Mouse (Mus musculus) MEL-GATA-1-ER (cell line): ENCODE data around the gene Zbtb45.

Experiments used
- DNase-seq: peaks from one replicate; pipeline ENCODE4 v3.0.0-alpha.2; 2012; ENCODE audit warnings: low read depth; ENCODE audit errors: extremely low read depth

Gene Zbtb45

DNA sequence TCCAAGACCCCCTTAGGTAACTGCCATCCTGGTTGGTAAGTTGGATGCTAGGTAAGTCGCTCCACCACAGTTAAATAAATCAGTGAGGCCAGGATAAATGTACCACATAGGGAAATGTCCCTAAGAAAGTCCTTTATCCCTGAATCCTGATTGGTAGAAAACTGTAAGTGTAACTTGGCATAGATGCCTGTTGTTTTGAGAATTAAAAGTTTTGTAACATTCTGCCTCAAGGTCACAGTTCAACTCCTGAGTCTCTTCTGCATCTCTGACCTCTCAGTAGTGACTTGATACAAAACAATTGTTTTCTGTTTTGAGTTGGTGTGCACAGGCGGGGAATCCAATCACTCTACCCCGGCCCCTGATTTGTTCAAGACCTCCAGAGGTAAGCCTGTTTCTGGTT, 11.0 kb downstream of the Zbtb45 start, which contains the start of gene Trim28:
TSS of gene Trim28 (plus strand) at position 264 of the 400 bp plus-strand sequence.
- DNase-seq, result no peak

- no peak for DNase-seq
These were observed 11.8 kb downstream of the Zbtb45 start, which contains the start of gene Slc27a5 for GRCm38 (mm10) chr7:12998053-12998452. Slc27a5 (minus strand) TSS chr7:12998192.

DNA sequence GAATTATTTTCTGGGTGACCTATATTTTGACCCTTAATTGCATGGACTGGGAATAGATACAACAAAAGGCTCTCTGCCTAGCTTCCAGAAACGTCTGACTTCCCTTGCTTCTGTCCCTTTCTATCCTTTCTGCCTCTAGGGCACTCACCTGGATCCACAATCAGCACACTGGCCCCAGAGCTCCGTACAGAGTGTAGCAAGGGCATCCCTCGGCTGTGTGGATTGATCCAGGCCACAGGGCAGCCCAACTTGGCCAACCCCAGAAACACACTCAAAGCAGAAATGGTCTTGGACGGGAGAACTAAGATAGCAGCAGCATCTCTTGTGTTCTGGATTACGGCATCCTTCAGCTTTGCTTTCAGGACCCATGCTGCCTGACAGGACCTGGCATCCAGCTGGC, 12.6 kb downstream of the Zbtb45 start:
- no peak for DNase-seq

DNA sequence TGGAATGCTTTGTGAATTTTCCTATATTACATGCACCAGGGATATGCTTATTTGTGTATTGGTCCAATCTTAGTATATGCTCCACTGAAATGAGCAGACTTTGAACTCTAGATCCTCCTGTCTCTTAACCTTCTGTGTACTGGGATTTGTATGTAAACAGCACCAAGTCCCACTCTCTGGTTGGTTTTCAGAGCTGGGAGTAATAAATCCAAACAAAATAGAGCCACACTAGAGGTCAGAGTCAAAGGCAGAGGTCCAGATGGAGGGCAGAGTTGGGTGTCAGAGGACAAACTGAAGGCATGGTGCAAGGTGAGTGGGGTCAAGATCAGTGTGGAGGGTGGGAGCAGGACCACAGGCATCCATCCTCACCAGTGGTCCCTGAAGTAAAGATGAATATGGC, 14.0 kb downstream of the Zbtb45 start:
- DNase-seq, result no peak

GRCm38 (mm10) chr7:12993148-12993547, 16.7 kb downstream of the Zbtb45 start:
- no peak for DNase-seq

DNA sequence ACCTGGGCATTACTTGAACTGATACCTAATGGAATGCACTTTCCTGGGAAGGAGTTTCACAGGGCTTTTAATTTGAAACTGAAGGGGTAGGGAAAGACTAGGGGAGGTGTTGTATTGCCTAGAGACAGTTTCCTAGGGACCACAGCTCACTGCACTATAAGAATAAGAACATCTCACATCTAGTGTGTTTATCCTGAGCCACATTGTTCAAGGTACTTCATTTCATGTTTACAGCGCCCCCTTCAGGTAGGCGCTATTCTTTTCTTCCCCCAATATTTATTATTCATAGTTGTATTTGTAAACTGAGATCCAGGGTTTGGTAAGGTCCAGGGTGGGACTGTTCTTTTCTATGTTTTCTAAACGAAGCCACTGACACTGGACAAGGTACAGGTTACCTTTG, 17.6 kb downstream of the Zbtb45 start:
- peak; percentile 45 for DNase-seq

GRCm38 (mm10) chr7:12987409-12988189, 22.2 kb downstream of the Zbtb45 start:
- no peak for DNase-seq

GRCm38 (mm10) chr7:12986906-12987305, 22.9 kb downstream of the Zbtb45 start:
- DNase-seq, result no peak

DNA sequence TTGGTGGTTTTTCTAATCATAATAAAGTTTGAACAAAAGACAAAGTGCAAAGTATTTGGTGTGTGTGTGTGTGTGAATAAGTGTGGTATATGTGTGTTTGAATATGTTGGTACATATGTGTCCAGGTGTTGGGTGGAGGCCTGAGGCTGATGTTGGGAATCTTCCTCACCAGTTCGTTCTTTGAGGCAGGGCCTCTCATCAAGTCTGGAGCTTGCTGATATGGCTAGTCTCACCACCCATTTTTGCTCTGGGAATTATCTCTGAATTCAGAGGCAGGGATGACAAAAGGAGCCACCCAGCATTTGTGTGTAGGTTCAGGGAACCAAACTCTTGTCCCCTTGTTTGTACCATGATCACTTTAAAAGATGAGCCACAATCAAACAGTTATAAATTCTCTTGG, 24.1 kb downstream of the Zbtb45 start:
- no peak for DNase-seq

DNA sequence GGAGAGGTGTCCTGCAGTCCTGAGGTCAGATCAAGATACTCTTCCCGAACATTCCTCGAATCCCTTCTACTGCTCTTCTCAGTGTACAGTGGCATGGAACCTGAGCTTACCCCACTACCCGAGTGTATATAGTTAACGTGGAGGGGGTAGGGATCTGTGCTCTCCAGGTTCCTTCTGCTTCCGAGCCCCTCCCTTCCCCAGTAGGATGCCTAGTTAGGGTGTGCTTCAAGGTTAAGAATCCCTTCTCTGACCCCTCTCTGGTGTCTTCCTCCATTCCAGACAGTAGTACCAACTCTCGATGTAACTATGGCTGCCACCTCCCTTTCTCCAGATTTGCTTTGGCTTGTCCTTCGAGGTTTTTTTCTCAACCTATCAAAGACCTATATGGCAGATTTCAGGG, 29.5 kb downstream of the Zbtb45 start:
- no peak for DNase-seq

GRCm38 (mm10) chr7:12979776-12980175, 30.1 kb downstream of the Zbtb45 start:
- DNase-seq, result no peak

GRCm38 (mm10) chr7:12978931-12979722, 30.7 kb downstream of the Zbtb45 start:
- no peak for DNase-seq

GRCm38 (mm10) chr7:12977682-12978389, 32.0 kb downstream of the Zbtb45 start, which contains the start of gene Zfp446:
Zfp446 (plus strand) TSS chr7:12977848.
- peak; percentile 95 for DNase-seq

- DNase-seq, result no peak
These were observed 38.9 kb downstream of the Zbtb45 start for GRCm38 (mm10) chr7:12970906-12971305.

DNA sequence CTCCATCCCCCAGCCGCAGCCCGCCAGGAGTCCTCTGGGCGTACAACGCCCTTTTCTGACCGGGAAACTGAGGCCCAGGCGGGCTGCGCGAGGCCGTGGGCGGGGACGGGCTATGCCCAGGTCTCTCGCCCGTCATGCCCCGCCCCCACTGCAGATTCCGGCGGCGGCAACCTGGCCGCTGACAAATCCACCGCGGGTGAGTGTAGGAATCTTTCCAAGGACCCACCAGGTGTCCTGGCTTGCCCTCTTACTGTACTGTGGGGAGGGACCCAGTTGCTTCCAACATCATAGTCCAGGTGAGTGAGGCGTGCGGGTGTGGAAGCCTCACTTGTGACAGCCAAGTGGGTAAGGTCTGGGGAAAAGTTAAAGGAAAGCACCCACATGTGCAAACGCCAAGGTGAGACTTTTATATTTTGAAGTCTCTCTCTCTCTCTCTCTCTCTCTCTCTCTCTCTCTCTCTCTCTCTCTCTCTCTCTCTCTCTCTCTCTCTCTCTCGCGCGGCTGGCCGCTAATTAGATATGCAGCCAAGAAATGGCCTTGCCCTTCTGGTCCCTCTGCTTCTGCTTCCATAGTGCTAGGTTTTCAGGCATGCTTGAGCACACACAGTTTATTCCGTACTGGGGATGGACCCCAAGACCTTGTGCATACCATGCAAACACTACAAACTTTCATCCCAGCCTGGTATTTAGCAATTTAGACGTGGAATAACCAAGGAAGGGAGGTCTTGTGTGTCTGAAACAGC, 43.6 kb downstream of the Zbtb45 start:
- DNase-seq, result peak; percentile 36

DNA sequence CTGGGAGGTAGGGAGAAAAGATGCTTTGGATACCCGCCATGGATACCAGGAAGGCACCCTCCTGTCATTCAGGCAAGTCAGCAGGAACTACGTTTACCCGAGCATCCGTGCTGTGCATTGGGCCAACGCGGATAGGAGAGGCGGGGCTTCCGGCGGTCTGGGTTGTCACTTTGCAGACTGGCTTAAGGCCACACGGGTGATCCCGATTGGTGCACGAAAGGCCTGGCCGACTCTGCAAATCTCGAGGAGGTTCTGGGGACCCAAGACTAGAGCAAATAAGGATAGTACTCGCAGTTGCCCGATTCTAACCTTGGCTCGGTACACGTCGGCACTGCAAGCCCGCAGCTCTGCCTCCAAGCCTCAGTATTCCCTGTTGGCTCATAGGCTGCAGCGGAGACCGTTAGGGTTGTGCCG, 44.1 kb downstream of the Zbtb45 start, which contains the start of gene Zfp324:
TSS of gene Zfp324 (plus strand) at position 161 of the 414 bp plus-strand sequence.
- DNase-seq, result peak; percentile 93

DNA sequence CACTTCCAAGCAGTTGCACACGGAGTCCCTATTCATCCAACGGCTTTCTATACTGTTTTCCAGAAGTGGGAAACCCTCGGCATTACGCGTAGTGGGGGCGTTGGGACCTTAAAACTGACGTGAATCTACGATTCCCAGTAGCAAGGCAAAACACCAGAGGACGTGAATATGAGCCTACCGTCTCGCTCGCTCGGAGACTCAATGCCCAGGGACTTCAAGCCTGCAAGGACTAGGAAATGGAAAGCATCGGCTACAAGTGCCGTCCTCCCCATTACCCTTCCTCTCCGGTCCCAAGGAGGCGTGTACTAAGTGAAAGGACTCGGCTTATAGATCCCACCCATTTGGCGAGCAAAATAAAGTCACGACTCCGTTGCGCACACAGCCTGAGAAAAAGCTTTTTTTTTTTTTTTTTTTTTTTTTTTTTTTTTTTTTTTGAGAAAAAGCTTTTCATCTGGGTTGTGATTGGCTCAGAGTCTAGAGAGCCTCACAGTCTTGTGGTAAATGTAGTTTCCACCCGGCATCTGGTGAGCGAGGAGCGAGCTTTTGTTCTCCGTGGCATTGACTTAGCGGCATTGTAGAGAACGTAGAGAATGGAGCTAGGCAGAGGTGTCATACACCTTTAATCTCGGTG, 48.2 kb downstream of the Zbtb45 start:
- DNase-seq, result peak; percentile 85

DNA sequence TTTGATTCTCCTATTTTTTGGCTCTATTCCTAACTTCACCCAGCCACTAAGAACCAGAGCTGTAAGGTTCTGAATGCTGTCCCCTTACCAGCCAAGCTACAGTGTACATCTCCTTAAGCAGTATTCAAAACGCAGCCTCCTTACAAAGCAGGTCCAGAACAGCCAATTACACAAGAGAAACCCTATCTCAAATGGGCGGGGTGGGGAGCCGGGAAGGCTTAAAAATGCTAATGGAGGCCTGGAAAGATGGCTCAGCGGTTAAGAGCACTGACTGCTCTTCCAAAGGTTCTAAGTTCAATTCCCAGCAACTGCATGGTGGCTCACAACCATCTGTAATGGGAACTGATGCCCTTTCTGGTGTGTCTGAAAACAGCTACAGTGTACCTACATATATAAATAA, 50.1 kb downstream of the Zbtb45 start:
- DNase-seq, result no peak

- no peak for DNase-seq
These were observed 50.9 kb downstream of the Zbtb45 start for GRCm38 (mm10) chr7:12958948-12959347.

DNA sequence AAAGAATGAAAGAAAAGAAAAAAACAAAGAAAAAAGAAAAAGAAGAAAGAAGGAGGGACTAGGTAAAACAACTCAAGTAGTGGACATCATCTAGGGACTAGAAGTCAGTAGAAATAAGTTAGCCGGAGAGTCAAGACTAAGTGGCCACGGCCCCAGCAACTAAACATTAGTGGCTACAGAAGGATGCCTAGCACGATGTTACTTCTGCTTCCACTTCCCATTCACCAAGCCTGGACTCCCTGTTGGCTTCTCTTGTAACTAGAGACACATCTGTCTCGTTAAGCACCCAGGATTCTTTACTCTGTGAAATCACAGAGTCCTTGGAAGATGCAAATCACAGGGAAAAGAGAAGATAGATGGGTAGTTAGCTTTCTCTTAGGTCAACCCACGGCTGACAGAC, 52.3 kb downstream of the Zbtb45 start:
- peak; percentile 64 for DNase-seq
